Mouse (Mus musculus): ENCODE results near the gene Prr5.

GRCm38 (mm10) chr15:84715132-84715531 is 45.7 kb downstream of the Prr5 start:
- no peak for TF ChIP-seq CTCF (IDR thresholded peaks at IDR 0.05; ENCODE audit: extremely low read depth, insufficient read depth, insufficient read length, insufficient replicate concordance)
- no peak for TF ChIP-seq POLR2A (IDR thresholded peaks at IDR 0.05; ENCODE audit: low read depth, low read length)
